Comparison of ENCODE assay signal across 12 mouse cellular contexts in genomic region chr5:54159156-54159793, GRCm38 (mm10).
DNase-seq lines count a peak whose midpoint lies in the region; ATAC-seq lines count a peak whose summit lies in the region.
"Had no signal": no experiment of that assay in that cellular context is flagged by ENCODE, and none has a peak within 500 bp of the region (broad histone marks: within the 10 kb centered on the region; RNA-seq: fewer than 3 reads in every experiment).

No protein-coding gene starts in this region.

- no peak overlapping the region for H3K27ac ChIP-seq in lung, embryonic 16.5 days (ENCODE audit: low read length)
- H3K27ac ChIP-seq in hindbrain, embryonic 12.5 days: no peak overlapping the region; the same call in 1 of the 2 replicates
- H3K27ac ChIP-seq in neural tube, embryonic 13.5 days (replicated peaks): peak overlapping the region; percentile 70

- DNase-seq in frontal cortex, postnatal 14 days (ENCODE audit: low spot score in 2 of 2): no peak
- DNase-seq in lung, postnatal 36 days: no peak
- no peak for DNase-seq in urinary bladder, postnatal 14 days (ENCODE audit: low spot score)
- DNase-seq in ovary, postnatal 36 days (ENCODE audit: low spot score): no peak
- DNase-seq: gastrocnemius, postnatal 14 days; kidney, adult 8-10 months; thymus, adult 18-20 months had no signal

- no peaks in the 10 kb centered on the region for H3K9me3 ChIP-seq in lung, embryonic 16.5 days (ENCODE audit: control insufficient read depth, low read length)
- H3K9me3 ChIP-seq in hindbrain, embryonic 12.5 days (replicated peaks): no peaks in the 10 kb centered on the region
- H3K9me3 ChIP-seq in neural tube, embryonic 13.5 days: no peaks in the 10 kb centered on the region

- no peak overlapping the region for H3K4me2 ChIP-seq in lung, embryonic 16.5 days (ENCODE audit: low read depth, low read length)
- peak overlapping the region; percentile 21; the same call in 1 of the 2 replicates for H3K4me2 ChIP-seq in hindbrain, embryonic 12.5 days (replicated peaks)
- H3K4me2 ChIP-seq in neural tube, embryonic 13.5 days: peak overlapping the region; percentile 22

- H3K9ac ChIP-seq in lung, embryonic 16.5 days (ENCODE audit: low read length): no peak overlapping the region
- H3K9ac ChIP-seq in hindbrain, embryonic 12.5 days: no peak overlapping the region
- peak overlapping the region; percentile 35 for H3K9ac ChIP-seq in neural tube, embryonic 13.5 days

- WGBS in lung, embryonic 16.5 days: 9% methylated on average over 6 of the region's 6 CpGs
- WGBS in hindbrain, embryonic 12.5 days: 5% methylated on average over 6 of the region's 6 CpGs
- WGBS in neural tube, embryonic 13.5 days: 6% methylated on average over 6 of the region's 6 CpGs

- no peaks in the 10 kb centered on the region for H3K36me3 ChIP-seq in lung, embryonic 16.5 days (ENCODE audit: control insufficient read depth, insufficient read depth, low read length)
- H3K36me3 ChIP-seq in hindbrain, embryonic 12.5 days: no peaks in the 10 kb centered on the region
- H3K36me3 ChIP-seq in neural tube, embryonic 13.5 days: no peaks in the 10 kb centered on the region

- H3K4me1 ChIP-seq in lung, embryonic 16.5 days (replicated peaks; ENCODE audit: control insufficient read depth, insufficient read depth, low read length): peaks cover 13% of the 10 kb centered on the region
- peaks cover 25% of the 10 kb centered on the region for H3K4me1 ChIP-seq in hindbrain, embryonic 12.5 days
- H3K4me1 ChIP-seq in neural tube, embryonic 13.5 days (replicated peaks): peaks cover 53% of the 10 kb centered on the region

- ATAC-seq in frontal cortex, adult (ENCODE audit: low TSS enrichment): peak; percentile 51
- ATAC-seq in lung, embryonic 16.5 days (ENCODE audit: low read depth): peak; percentile 50; the same call in 1 of the 2 replicates
- ATAC-seq in hindbrain, embryonic 12.5 days (ENCODE audit: low FRiP score): no peak
- ATAC-seq in neural tube, embryonic 13.5 days (ENCODE audit: low read depth): no peak
- ATAC-seq: CD4-positive, CD25-positive, alpha-beta regulatory T cell, adult 4 months had no signal

- no peak overlapping the region for H3K4me3 ChIP-seq in lung, embryonic 16.5 days (ENCODE audit: low read length)
- H3K4me3 ChIP-seq in hindbrain, embryonic 12.5 days: no peak overlapping the region
- H3K4me3 ChIP-seq in neural tube, embryonic 13.5 days: no peak overlapping the region

- no peaks in the 10 kb centered on the region for H3K27me3 ChIP-seq in lung, embryonic 16.5 days (ENCODE audit: control insufficient read depth, insufficient read depth, low read depth, low read length)
- no peaks in the 10 kb centered on the region; the same call in 1 of the 2 replicates for H3K27me3 ChIP-seq in hindbrain, embryonic 12.5 days
- no peaks in the 10 kb centered on the region for H3K27me3 ChIP-seq in neural tube, embryonic 13.5 days

Comparison
In these comparisons a context has a peak if more than half of its experiments do, and no peak if none do; other contexts are left out.
1. ATAC-seq: peak in frontal cortex, adult (single experiment) and lung, embryonic 16.5 days (single experiment); none in hindbrain, embryonic 12.5 days (single experiment) and neural tube, embryonic 13.5 days (single experiment).